Mouse (Mus musculus) gastrocnemius, postnatal 25 days (tissue): ENCODE results near the gene Csf3. TPM values are rescaled to one million over a fixed set of nuclear protein-coding genes. Genes with fewer than 3 reads are reported as not detected.

Source experiments
- DNase-seq: peaks from one replicate; pipeline ENCODE4 v3.0.0; 2022
- total RNA-seq, 2 experiments: library from RNA; stranded (reverse); gene quantifications; 1 replicate in 1 of 2; 2 replicates in 1 of 2; pipeline ENCODE4 v1.2.3; 2021

Gene Csf3
- total RNA-seq, 2 experiments from 2014 or later = not detected

GRCm38 (mm10) chr11:98747804-98748505 lies 46.9 kb downstream of the Csf3 start:
- DNase-seq = peak; percentile 67

- no peak for DNase-seq
Measured at GRCm38 (mm10) chr11:98748506-98749416, 47.7 kb downstream of the Csf3 start.

- DNase-seq = no peak
Measured at GRCm38 (mm10) chr11:98749716-98750115, 48.7 kb downstream of the Csf3 start.

- peak; percentile 62 for DNase-seq
Measured at GRCm38 (mm10) chr11:98750351-98751201, 49.5 kb downstream of the Csf3 start.

GRCm38 (mm10) chr11:98751221-98751782 lies 50.2 kb downstream of the Csf3 start:
- DNase-seq = no peak

- DNase-seq = no peak
Measured at GRCm38 (mm10) chr11:98752562-98753140, 51.6 kb downstream of the Csf3 start.

Other genes with a start within 250 kb of the Csf3 start
- under 1 TPM in 1 of 2 experiments, not detected in 1; 0.15 TPM for gene Ikzf3, start 155.2 kb upstream of the Csf3 start, total RNA-seq
- not detected for gene Zpbp2, start 150.2 kb upstream of the Csf3 start, total RNA-seq
- 10 to 100 TPM; 19.9 to 28.2 TPM for gene Ormdl3, start 113.9 kb upstream of the Csf3 start, total RNA-seq
- gene Lrrc3c, start 103.0 kb upstream of the Csf3 start, total RNA-seq = not detected
- gene Gm12355, start 75.6 kb upstream of the Csf3 start, total RNA-seq = 1 to 10 TPM; 3.1 to 6.4 TPM
- gene Gsdma3, start 74.9 kb upstream of the Csf3 start, total RNA-seq = 1 to 10 TPM; 1.3 to 2.4 TPM
- gene Gsdma2, start 54.5 kb upstream of the Csf3 start, total RNA-seq = not detected
- gene Gsdma, start 36.9 kb upstream of the Csf3 start, total RNA-seq = under 1 TPM; 0.23 to 0.24 TPM
- gene Psmd3, start 18.7 kb upstream of the Csf3 start, total RNA-seq = 10 to 100 TPM; 86.2 to 91.5 TPM
- 10 to 100 TPM; 42.7 to 46.9 TPM for gene Med24, start 28.2 kb downstream of the Csf3 start, total RNA-seq
- 10 to 100 TPM; 75.4 to 89.1 TPM for gene Thra, start 39.4 kb downstream of the Csf3 start, total RNA-seq
- gene Nr1d1, start 74.1 kb downstream of the Csf3 start, total RNA-seq = 100 to 1,000 TPM in 1 of 2 experiments, 10 to 100 TPM in 1; 98.0 to 119 TPM
- 10 to 100 TPM; 51.3 to 63.6 TPM for gene Msl1, start 94.3 kb downstream of the Csf3 start, total RNA-seq
- 10 to 100 TPM; 13.9 to 15.0 TPM for gene Casc3, start 103.6 kb downstream of the Csf3 start, total RNA-seq
- gene Rapgefl1, start 135.5 kb downstream of the Csf3 start, total RNA-seq = under 1 TPM; 0.23 to 0.40 TPM
- 1 to 10 TPM; 4.1 to 4.9 TPM for gene Wipf2, start 162.4 kb downstream of the Csf3 start, total RNA-seq
- under 1 TPM; 0.13 to 0.56 TPM for gene Cdc6, start 206.5 kb downstream of the Csf3 start, total RNA-seq
- 10 to 100 TPM in 1 of 2 experiments, 1 to 10 TPM in 1; 9.4 to 12.8 TPM for gene Rara, start 226.6 kb downstream of the Csf3 start, total RNA-seq